8 mouse cellular contexts compared by ENCODE assay signal in genomic region chr1:120013111-120013510, GRCm38 (mm10). TPM values are rescaled to one million over a fixed set of nuclear protein-coding genes. Genes with fewer than 3 reads are reported as not detected.
DNase-seq lines count a peak whose midpoint lies in the region; ATAC-seq lines count a peak whose summit lies in the region.

No protein-coding gene starts in this region.

- H3K27ac ChIP-seq in forebrain, embryonic 10.5 days: no peak overlapping the region
- H3K27ac ChIP-seq in forebrain, embryonic 12.5 days: no peak overlapping the region

- ATAC-seq in forebrain, embryonic 12.5 days (ENCODE audit: low FRiP score): no peak

- peaks cover 7% of the 10 kb centered on the region for H3K4me1 ChIP-seq in forebrain, embryonic 10.5 days
- H3K4me1 ChIP-seq in forebrain, embryonic 12.5 days: no peaks in the 10 kb centered on the region

- no peak overlapping the region for H3K9ac ChIP-seq in forebrain, embryonic 12.5 days

- DNase-seq in forebrain, embryonic 10.5 days (ENCODE audit: extremely low spot score, low spot score): peak; percentile 54
- peak; percentile 76 for DNase-seq in ZHBTc4 (ENCODE audit: low read depth, low spot score)
- peak; percentile 64 to 73 for DNase-seq in cerebellum, postnatal 36 days
- DNase-seq in gastrocnemius, postnatal 4 days (ENCODE audit: low spot score in 2 of 2): peak; percentile 39 to 62
- peak; percentile 19 to 70 for DNase-seq in layer of hippocampus, adult 18-20 months (ENCODE audit: low spot score in 2 of 2)
- DNase-seq in lung, postnatal 4 days: peak; percentile 45 to 74
- peak; percentile 42 for DNase-seq in splenic B cell, adult 2 months (ENCODE audit: low read depth, low spot score)

- peaks cover 30% of the 10 kb centered on the region for H3K27me3 ChIP-seq in forebrain, embryonic 10.5 days (ENCODE audit: poor library complexity, severe bottlenecking)
- H3K27me3 ChIP-seq in forebrain, embryonic 12.5 days: peaks cover 9% of the 10 kb centered on the region
- H3K27me3 ChIP-seq in splenic B cell, adult 2 months (ENCODE audit: control insufficient read depth, insufficient read depth, low read length, poor library complexity, severe bottlenecking): no peaks in the 10 kb centered on the region

- H3K4me3 ChIP-seq in forebrain, embryonic 10.5 days: no peak overlapping the region
- H3K4me3 ChIP-seq in forebrain, embryonic 12.5 days (replicated peaks): no peak overlapping the region

- no peak overlapping the region for H3K4me2 ChIP-seq in forebrain, embryonic 12.5 days

- no peaks in the 10 kb centered on the region for H3K9me3 ChIP-seq in forebrain, embryonic 10.5 days
- no peaks in the 10 kb centered on the region for H3K9me3 ChIP-seq in forebrain, embryonic 12.5 days

- no peaks in the 10 kb centered on the region for H3K36me3 ChIP-seq in forebrain, embryonic 10.5 days (replicated peaks)
- no peaks in the 10 kb centered on the region for H3K36me3 ChIP-seq in forebrain, embryonic 12.5 days (replicated peaks)
- H3K36me3 ChIP-seq in splenic B cell, adult 2 months (ENCODE audit: control insufficient read depth, insufficient read depth, low read length, poor library complexity, severe bottlenecking): no peaks in the 10 kb centered on the region

RNA-seq across cellular contexts. Expression of gene Sctr, which starts 6.4 kb away (rescaled TPM):
- polyA plus RNA-seq in forebrain, embryonic 10.5 days (2016; fragmentation: Nextera tagmentation; extraction: Ambion mirVana): 0.16 and 0.17 TPM in 2 replicates
- polyA plus RNA-seq in forebrain, embryonic 12.5 days (2016; fragmentation: Nextera tagmentation; extraction: Ambion mirVana): 0.14 and 0.84 TPM in 2 replicates
- 1 to 10 TPM; 2.0 to 2.4 TPM for total RNA-seq in gastrocnemius, postnatal 4 days (2021)
- 1 to 10 TPM in 1 of 2 experiments, under 1 TPM in 1; 0.81 to 1.0 TPM for total RNA-seq in layer of hippocampus, adult 18-20 months (2021)

RNA-seq across cellular contexts. Expression of gene Cfap221, which starts 16.1 kb away (rescaled TPM):
- polyA plus RNA-seq in forebrain, embryonic 10.5 days (2016; fragmentation: Nextera tagmentation; extraction: Ambion mirVana): 0.16 TPM in 1 of 2 replicates, not detected in the other
- 0.33 TPM in 1 of 2 replicates, not detected in the other for polyA plus RNA-seq in forebrain, embryonic 12.5 days (2016; fragmentation: Nextera tagmentation; extraction: Ambion mirVana)
- not detected for total RNA-seq in gastrocnemius, postnatal 4 days (2021)
- under 1 TPM; 0.38 to 0.94 TPM for total RNA-seq in layer of hippocampus, adult 18-20 months (2021)
